Mouse (Mus musculus) layer of hippocampus, adult 2 months (tissue): ENCODE measurements around the gene Tpgs1. TPM values are rescaled to one million over a fixed set of nuclear protein-coding genes. Genes with fewer than 3 reads are reported as not detected.
A peak's percentile ranks its signal among the peaks of the same experiment; 100 is the strongest.

Experiments used
- DNase-seq, 2 experiments: peaks; one replicate each; pipeline ENCODE4 v3.0.0; 2022; ENCODE audit warnings: low spot score in 2 of 2
- H3K27ac ChIP-seq: fragments of 200-600 bp; 2 replicates; pipeline ENCODE4 v1.8.1; 2022
- H3K4me3 ChIP-seq: fragments of 200-600 bp; 2 replicates; pipeline ENCODE4 v1.8.1; 2022; ENCODE audit warnings: mild to moderate bottlenecking
- CTCF ChIP-seq: fragments of 200-600 bp; conservative IDR thresholded peaks from 2 replicates; pipeline ENCODE4 v1.8.1; 2022; ENCODE audit warnings: antibody characterized with exemption, mild to moderate bottlenecking, moderate library complexity
- total RNA-seq, 2 experiments: library from RNA; stranded (reverse); gene quantifications; 2 replicates each; pipeline ENCODE4 v1.2.3; 2021

The Tpgs1 gene
- total RNA-seq, 2 experiments from 2014 or later, result 67.8 to 73.5 TPM

GRCm38 (mm10) chr10:79703541-79703940 lies 34.4 kb downstream of the Tpgs1 start:
- no peak for TF ChIP-seq CTCF

GRCm38 (mm10) chr10:79704065-79704969 lies 35.1 kb downstream of the Tpgs1 start, which contains the start of gene Bsg:
Gene Bsg, plus strand, starts transcription at chr10:79704491.
- peak; percentile 99 for DNase-seq
- Histone ChIP-seq H3K4me3 (peak within 1 kb of the TSS; percentile 99), H3K27ac (peak within 1 kb of the TSS; percentile 93)
- peak; percentile 76 for TF ChIP-seq CTCF

More at GRCm38 (mm10) chr10:79703541-79703940, 34.4 kb downstream of the Tpgs1 start:
- peak overlapping the region; percentile 99 for H3K4me3 ChIP-seq
- DNase-seq, result no peak
- peak overlapping the region; percentile 93 for H3K27ac ChIP-seq

- TF ChIP-seq CTCF, result no peak
- peak overlapping the region; percentile 93 for H3K27ac ChIP-seq
- peak overlapping the region; percentile 99 for H3K4me3 ChIP-seq
- DNase-seq, result no peak
Measured at GRCm38 (mm10) chr10:79704970-79705360, 35.8 kb downstream of the Tpgs1 start.

- DNase-seq, result no peak
- TF ChIP-seq CTCF, result no peak
- peak overlapping the region; percentile 99 for H3K4me3 ChIP-seq
- peak overlapping the region; percentile 93 for H3K27ac ChIP-seq
Measured at GRCm38 (mm10) chr10:79705951-79706350, 36.8 kb downstream of the Tpgs1 start.

- DNase-seq, result no peak
- H3K27ac ChIP-seq, result peak overlapping the region; percentile 93
- peak overlapping the region; percentile 99 for H3K4me3 ChIP-seq
- no peak for TF ChIP-seq CTCF
Measured at GRCm38 (mm10) chr10:79706406-79707094, 37.4 kb downstream of the Tpgs1 start.

GRCm38 (mm10) chr10:79707162-79707561 lies 38.0 kb downstream of the Tpgs1 start:
- no peak for TF ChIP-seq CTCF
- DNase-seq, result no peak
- H3K4me3 ChIP-seq, result peak overlapping the region; percentile 99
- H3K27ac ChIP-seq, result peak overlapping the region; percentile 93; the same call in 1 of the 2 replicates

- no peak for DNase-seq
- H3K4me3 ChIP-seq, result peak overlapping the region; percentile 99
- peak; percentile 37 for TF ChIP-seq CTCF
- H3K27ac ChIP-seq, result peak overlapping the region; percentile 93
Measured at GRCm38 (mm10) chr10:79707759-79708158, 38.6 kb downstream of the Tpgs1 start.

- no peak for TF ChIP-seq CTCF
- H3K4me3 ChIP-seq, result peak overlapping the region; percentile 36
- peak overlapping the region; percentile 56 for H3K27ac ChIP-seq
- DNase-seq, result no peak
Measured at GRCm38 (mm10) chr10:79708668-79709067, 39.5 kb downstream of the Tpgs1 start.

- peak overlapping the region; percentile 56 for H3K27ac ChIP-seq
- peak overlapping the region; percentile 36 for H3K4me3 ChIP-seq
- TF ChIP-seq CTCF, result no peak
- no peak for DNase-seq
Measured at GRCm38 (mm10) chr10:79709307-79709706, 40.1 kb downstream of the Tpgs1 start.

GRCm38 (mm10) chr10:79712029-79712428 lies 42.9 kb downstream of the Tpgs1 start:
- DNase-seq, result no peak
- TF ChIP-seq CTCF, result peak; percentile 50
- H3K27ac ChIP-seq, result no peak overlapping the region
- no peak overlapping the region for H3K4me3 ChIP-seq

- TF ChIP-seq CTCF, result peak; percentile 69
- DNase-seq, result peak; percentile 59 to 82
- Histone ChIP-seq H3K27ac (peak overlapping the region; percentile 62; the same call in 1 of the 2 replicates), H3K4me3 (no peak overlapping the region)
Measured at GRCm38 (mm10) chr10:79712499-79713126, 43.4 kb downstream of the Tpgs1 start.

GRCm38 (mm10) chr10:79713163-79713562 lies 44.0 kb downstream of the Tpgs1 start:
- TF ChIP-seq CTCF, result no peak
- no peak for DNase-seq
- Histone ChIP-seq H3K4me3 (no peak overlapping the region), H3K27ac (peak overlapping the region; percentile 62; the same call in 1 of the 2 replicates)

GRCm38 (mm10) chr10:79714996-79715395 lies 45.8 kb downstream of the Tpgs1 start:
- H3K4me3 ChIP-seq, result no peak overlapping the region
- DNase-seq, result no peak
- H3K27ac ChIP-seq, result no peak overlapping the region
- TF ChIP-seq CTCF, result no peak
